Mouse (Mus musculus) cortical plate, adult 2 months (tissue): ENCODE measurements at regions not wholly inside any gene's neighbourhood (a gene's known extent, or its start where the extent isn't known, plus 50 kb on each side); places are given as distances from the start of the nearest gene placed in this dataset.
A peak's percentile ranks its signal among the peaks of the same experiment; 100 is the strongest.

Source experiments
- H3K27ac ChIP-seq: fragments of 200-500 bp; 2 replicates; pipeline ENCODE4 v1.5.1; 2012; ENCODE audit warnings: low read length, control low read depth, inconsistent platforms; ENCODE audit not compliant: insufficient read depth
- H3K4me1 ChIP-seq: fragments of 200-500 bp; 2 replicates; pipeline ENCODE4 v1.6.1; 2011; ENCODE audit warnings: low read length; ENCODE audit not compliant: control insufficient read depth, insufficient read depth
- H3K4me3 ChIP-seq: fragments of 200-500 bp; 2 replicates; pipeline ENCODE4 v1.5.1; 2011; ENCODE audit warnings: mild to moderate bottlenecking, low read length, control low read depth; ENCODE audit not compliant: insufficient read depth
- CTCF ChIP-seq: fragments of 200-500 bp; IDR thresholded peaks from 2 replicates; pipeline ENCODE4 v1.5.1; 2011; ENCODE audit warnings: mild to moderate bottlenecking, control low read depth, low read length; ENCODE audit not compliant: insufficient read depth; ENCODE audit errors: extremely low read depth
- POLR2A ChIP-seq: fragments of 200-500 bp; IDR thresholded peaks from 2 replicates; pipeline ENCODE4 v1.6.1; 2011; ENCODE audit warnings: mild to moderate bottlenecking, low read length, control low read depth; ENCODE audit not compliant: insufficient read depth; ENCODE audit errors: extremely low read depth

DNA sequence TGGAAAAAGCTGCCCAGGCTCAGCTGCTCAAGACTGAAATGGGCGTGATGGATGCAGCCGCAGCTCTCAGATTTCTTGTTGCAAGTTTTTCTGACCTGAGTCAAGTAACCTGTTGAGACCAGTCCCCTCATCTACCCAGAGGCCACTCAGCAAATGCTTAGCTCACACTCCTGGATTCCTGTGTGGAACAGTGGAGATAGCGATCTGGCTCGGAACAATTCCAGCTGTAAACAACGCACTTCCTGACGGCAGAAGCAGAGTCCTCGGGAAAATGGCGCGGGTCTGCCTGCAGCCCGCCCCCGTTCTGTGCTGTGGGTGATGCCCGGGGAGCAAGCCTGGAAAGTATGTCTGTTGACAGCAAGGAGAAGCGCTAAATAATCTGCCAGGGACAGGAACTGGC lies 117.7 kb downstream of the Tmem17 start:
- Histone ChIP-seq H3K4me3 (peak overlapping the region; percentile 10; the same call in 1 of the 2 replicates), H3K27ac (no peak overlapping the region), H3K4me1 (peaks cover 8% of the 10 kb centered on the region; the same call in 1 of the 2 replicates)
- no peak for TF ChIP-seq CTCF
- TF ChIP-seq POLR2A, result no peak

- Histone ChIP-seq H3K4me1 (peaks cover 8% of the 10 kb centered on the region; the same call in 1 of the 2 replicates), H3K27ac (no peak overlapping the region), H3K4me3 (no peak overlapping the region)
- TF ChIP-seq CTCF, result no peak
- TF ChIP-seq POLR2A, result no peak
Measured at GRCm38 (mm10) chr11:22629991-22630390, 118.1 kb downstream of the Tmem17 start.

DNA sequence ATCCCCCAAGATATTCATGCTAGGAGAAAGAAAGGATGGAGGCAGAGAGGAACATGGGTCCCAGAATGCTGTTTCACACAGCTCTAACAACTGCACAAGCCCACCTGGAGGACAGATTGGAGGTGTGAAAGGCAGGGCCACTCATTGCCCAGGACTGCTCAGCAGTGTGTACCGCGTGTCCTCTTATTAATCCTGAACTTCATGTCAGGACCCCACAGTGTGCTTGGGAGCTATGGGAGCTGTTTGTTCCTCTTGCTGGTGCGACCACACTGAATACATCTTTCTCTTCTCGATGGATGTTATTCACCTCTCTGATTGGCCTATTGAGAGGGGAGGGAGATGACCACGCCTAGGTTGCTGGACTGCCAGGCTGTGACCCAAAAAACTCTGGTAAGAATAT lies 119.1 kb downstream of the Tmem17 start:
- Histone ChIP-seq H3K4me1 (peaks cover 8% of the 10 kb centered on the region; the same call in 1 of the 2 replicates), H3K4me3 (no peak overlapping the region), H3K27ac (no peak overlapping the region)
- TF ChIP-seq CTCF (no peak), POLR2A (no peak)

DNA sequence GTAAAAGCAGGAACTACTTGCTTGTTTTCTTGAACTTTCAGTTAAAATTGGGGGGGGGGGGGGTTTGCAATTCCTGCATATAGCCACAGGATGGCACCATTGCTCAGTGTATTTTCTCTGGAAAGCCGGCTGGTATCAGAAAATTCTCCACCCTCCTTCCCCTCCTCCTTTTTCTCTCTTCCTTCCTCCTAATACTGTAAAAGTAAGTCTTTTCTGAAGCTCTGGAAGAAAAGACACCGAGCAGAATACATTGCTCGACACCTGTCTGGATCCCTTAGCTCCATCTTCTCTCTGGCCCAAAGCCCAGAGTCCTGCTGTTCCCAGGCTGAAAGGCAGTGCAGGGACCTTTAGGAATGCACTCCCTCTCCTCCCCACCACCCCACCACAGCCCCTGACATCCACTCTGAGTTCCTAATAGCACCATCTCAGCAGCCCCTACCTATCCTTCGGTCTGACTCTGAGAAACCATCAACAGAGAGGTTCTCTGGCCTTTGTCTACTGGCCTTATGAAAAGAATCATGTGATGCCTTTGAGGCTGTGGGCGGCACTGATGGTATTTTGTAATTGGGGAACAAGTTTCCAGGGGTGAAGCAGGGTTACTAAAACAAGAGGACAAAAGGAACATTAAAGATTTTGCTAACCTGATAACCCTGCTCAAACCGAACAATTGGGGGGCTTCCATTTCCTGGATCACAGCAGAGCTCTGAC lies 119.9 kb downstream of the Tmem17 start:
- Histone ChIP-seq H3K4me1 (peaks cover 8% of the 10 kb centered on the region; the same call in 1 of the 2 replicates), H3K4me3 (no peak overlapping the region; the same call in 1 of the 2 replicates), H3K27ac (peak overlapping the region; percentile 79; the same call in 1 of the 2 replicates)
- TF ChIP-seq CTCF, result peak; percentile 54
- TF ChIP-seq POLR2A, result no peak

- no peak for TF ChIP-seq CTCF
- peaks cover 10% of the 10 kb centered on the region for H3K4me1 ChIP-seq
Measured at GRCm38 (mm10) chr11:22632314-22632700, 120.4 kb downstream of the Tmem17 start.

GRCm38 (mm10) chr11:22632988-22633387 lies 121.1 kb downstream of the Tmem17 start:
- peak overlapping the region; percentile 51; the same call in 1 of the 2 replicates for H3K27ac ChIP-seq
- no peak for TF ChIP-seq CTCF
- TF ChIP-seq POLR2A, result no peak
- no peak overlapping the region for H3K4me3 ChIP-seq
- peaks cover 11% of the 10 kb centered on the region for H3K4me1 ChIP-seq

More at GRCm38 (mm10) chr11:22632314-22632700, 120.4 kb downstream of the Tmem17 start:
- Histone ChIP-seq H3K4me3 (no peak overlapping the region), H3K27ac (peak overlapping the region; percentile 18; the same call in 1 of the 2 replicates)

DNA sequence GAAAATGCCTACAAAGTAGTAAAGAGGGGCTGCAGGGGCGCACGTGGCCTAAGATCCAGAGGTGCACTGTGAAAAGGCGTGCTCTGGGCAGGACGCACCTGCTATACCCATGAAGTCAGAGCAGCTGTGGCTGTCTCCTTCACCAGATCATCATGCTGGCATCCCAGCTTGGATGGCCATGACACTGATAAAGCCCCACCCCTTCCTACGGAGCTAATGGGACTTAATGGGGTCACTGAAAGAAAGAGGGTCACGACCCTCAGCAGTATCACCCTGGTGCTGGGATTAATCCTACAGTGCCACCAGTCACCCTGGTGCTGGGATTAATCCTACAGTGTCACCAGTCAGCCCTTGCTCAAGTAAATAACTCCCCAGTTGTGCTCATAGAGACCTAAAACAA lies 122.1 kb downstream of the Tmem17 start:
- H3K27ac ChIP-seq, result no peak overlapping the region
- no peak overlapping the region for H3K4me3 ChIP-seq
- peaks cover 10% of the 10 kb centered on the region for H3K4me1 ChIP-seq
- TF ChIP-seq CTCF, result no peak
- no peak for TF ChIP-seq POLR2A

DNA sequence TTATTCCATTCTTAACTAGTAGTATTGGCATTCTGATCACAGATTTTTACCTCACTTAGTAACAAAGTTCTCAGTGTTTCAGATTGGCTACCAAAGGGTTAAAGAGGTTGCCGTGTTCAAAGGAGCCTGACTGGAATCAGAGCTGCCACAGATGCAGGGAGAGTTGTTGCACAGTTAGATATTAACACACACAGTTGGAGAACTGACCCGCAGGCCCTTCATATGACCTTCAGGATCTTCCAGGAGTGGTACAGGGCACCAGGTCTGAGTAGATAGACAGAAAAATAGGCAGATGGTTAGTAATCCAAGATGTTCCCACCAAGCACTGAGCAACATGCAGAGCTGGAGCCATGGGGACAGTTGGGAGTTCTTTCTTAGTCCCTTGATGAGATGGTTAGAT lies 123.1 kb downstream of the Tmem17 start:
- no peak for TF ChIP-seq CTCF
- TF ChIP-seq POLR2A, result no peak
- H3K4me3 ChIP-seq, result no peak overlapping the region
- peaks cover 8% of the 10 kb centered on the region for H3K4me1 ChIP-seq
- H3K27ac ChIP-seq, result no peak overlapping the region

DNA sequence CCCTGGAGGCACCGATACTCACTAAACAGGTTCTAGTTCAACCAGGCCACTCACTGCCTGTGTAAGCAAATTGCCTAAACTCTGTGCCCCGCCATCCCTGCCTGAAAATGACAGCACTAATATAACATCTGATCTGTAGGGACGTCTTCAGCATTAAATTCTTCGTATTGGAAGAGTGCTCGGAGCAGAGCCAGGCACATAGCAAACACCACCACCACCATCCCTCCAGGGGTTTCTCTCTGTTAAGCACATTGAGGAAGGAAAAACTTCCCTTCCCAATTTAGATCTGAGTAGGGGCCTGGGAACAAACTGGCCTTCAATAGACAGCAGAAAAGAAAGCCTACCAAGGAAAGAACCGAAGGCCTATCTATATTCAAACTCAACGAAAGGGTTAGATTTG lies 124.4 kb downstream of the Tmem17 start:
- Histone ChIP-seq H3K4me3 (no peak overlapping the region), H3K27ac (no peak overlapping the region), H3K4me1 (peaks cover 8% of the 10 kb centered on the region)
- no peak for TF ChIP-seq POLR2A
- TF ChIP-seq CTCF, result no peak
